Mouse (Mus musculus) small intestine, adult 2 months (tissue): ENCODE results near the gene Epha7.

Experiments used
- CTCF ChIP-seq: fragments of 200-500 bp; IDR thresholded peaks from 2 replicates; pipeline ENCODE4 v1.5.1; 2012; ENCODE audit warnings: low read depth, mild to moderate bottlenecking, control low read depth, inconsistent platforms, low read length, moderate library complexity, mixed read lengths; ENCODE audit not compliant: insufficient replicate concordance, insufficient read length; ENCODE audit errors: extremely low read depth
- POLR2A ChIP-seq: fragments of 200-500 bp; IDR thresholded peaks from 2 replicates; pipeline ENCODE4 v1.6.1; 2012; ENCODE audit warnings: low read depth, mild to moderate bottlenecking, control low read depth, inconsistent platforms, low read length, moderate library complexity

- TF ChIP-seq POLR2A (no peak), CTCF (no peak)
These were observed 2.6 kb downstream of the Epha7 start for GRCm38 (mm10) chr4:28815621-28815920.
